Mouse (Mus musculus) liver, adult 2 months (tissue): Measurements from ENCODE around the gene Pax5. TPM values are rescaled to one million over a fixed set of nuclear protein-coding genes. Genes with fewer than 3 reads are reported as not detected.

Experiments
- DNase-seq: peaks from one replicate; pipeline ENCODE4 v3.0.0-alpha.2; 2011; ENCODE audit warnings: low read depth, low spot score; ENCODE audit errors: extremely low read depth
- H3K27ac ChIP-seq: fragments of 200-500 bp; replicated peaks from 2 replicates; pipeline ENCODE4 v1.5.1; 2012; ENCODE audit warnings: low read depth, mild to moderate bottlenecking, control low read depth, inconsistent platforms, low read length; ENCODE audit not compliant: insufficient read depth
- H3K27me3 ChIP-seq: fragments of 200-500 bp; 2 replicates; pipeline ENCODE4 v1.6.1; 2012; ENCODE audit warnings: mild to moderate bottlenecking, moderate library complexity, low read length, inconsistent platforms; ENCODE audit not compliant: control insufficient read depth, insufficient read depth
- H3K36me3 ChIP-seq: fragments of 200-500 bp; 2 replicates; pipeline ENCODE4 v1.6.1; 2012; ENCODE audit warnings: low read length, inconsistent platforms; ENCODE audit not compliant: control insufficient read depth, insufficient read depth
- H3K4me1 ChIP-seq: fragments of 200-500 bp; 2 replicates; pipeline ENCODE4 v1.6.1; 2011; ENCODE audit warnings: low read length; ENCODE audit not compliant: control insufficient read depth, insufficient read depth
- H3K4me3 ChIP-seq: fragments of 200-500 bp; 2 replicates; pipeline ENCODE4 v1.5.1; 2011; ENCODE audit warnings: low read depth, mild to moderate bottlenecking, control low read depth, low read length, moderate library complexity; ENCODE audit not compliant: insufficient read depth
- H3K79me2 ChIP-seq: fragments of 200-500 bp; 2 replicates; pipeline ENCODE4 v1.6.1; 2012; ENCODE audit warnings: inconsistent platforms, mild to moderate bottlenecking, low read length, moderate library complexity; ENCODE audit not compliant: control insufficient read depth, insufficient read depth
- H3K9ac ChIP-seq: fragments of 200-500 bp; 2 replicates; pipeline ENCODE4 v1.6.1; 2012; ENCODE audit warnings: low read depth, mild to moderate bottlenecking, control low read depth, inconsistent platforms, low read length
- CTCF ChIP-seq: fragments of 200-500 bp; IDR thresholded peaks from 2 replicates; pipeline ENCODE4 v1.5.1; 2011; ENCODE audit warnings: low read depth, low read length, control low read depth
- POLR2A ChIP-seq: fragments of 200-500 bp; IDR thresholded peaks from 2 replicates; pipeline ENCODE4 v1.6.1; 2011; ENCODE audit warnings: low read length, control low read depth; ENCODE audit not compliant: insufficient read depth; ENCODE audit errors: extremely low read depth
- WGBS: fragments of 180-500 bp; shearing (Covaris S2); methylation state at CpG from one replicate; pipeline ENCODE4 v1.1.7; 2018; 5-methylcytosine and 5-hydroxymethylcytosine counted together
- polyA plus RNA-seq: library from polyadenylated mRNA; depleted of rRNA; stranded (reverse); fragments of >200 nt; gene quantifications from 2 replicates; pipeline ENCODE4 v1.2.3, GENCODE M21; 2012
- total RNA-seq: library from RNA; depleted of rRNA; stranded (reverse); fragments of >200 nt; gene quantifications from 2 replicates; pipeline ENCODE4 v1.2.3, GENCODE M21; 2014

The Pax5 gene
- total and polyA plus RNA-seq, 2 experiments = 0.18 to 1.4 TPM

- Histone ChIP-seq H3K4me1 (no peaks in the 10 kb centered on the region), H3K9ac (no peak overlapping the region), H3K4me3 (no peak overlapping the region), H3K36me3 (no peaks in the 10 kb centered on the region), H3K27ac (no peak overlapping the region), H3K27me3 (no peaks in the 10 kb centered on the region), H3K79me2 (no peaks in the 10 kb centered on the region)
- 84% methylated on average over 2 of the region's 2 CpGs for whole genome bisulfite sequencing
- no peak for TF ChIP-seq POLR2A
- no peak for TF ChIP-seq CTCF
- DNase-seq = no peak
Observed at GRCm38 (mm10) chr4:44593091-44593490, 117.2 kb downstream of the Pax5 start.

DNA sequence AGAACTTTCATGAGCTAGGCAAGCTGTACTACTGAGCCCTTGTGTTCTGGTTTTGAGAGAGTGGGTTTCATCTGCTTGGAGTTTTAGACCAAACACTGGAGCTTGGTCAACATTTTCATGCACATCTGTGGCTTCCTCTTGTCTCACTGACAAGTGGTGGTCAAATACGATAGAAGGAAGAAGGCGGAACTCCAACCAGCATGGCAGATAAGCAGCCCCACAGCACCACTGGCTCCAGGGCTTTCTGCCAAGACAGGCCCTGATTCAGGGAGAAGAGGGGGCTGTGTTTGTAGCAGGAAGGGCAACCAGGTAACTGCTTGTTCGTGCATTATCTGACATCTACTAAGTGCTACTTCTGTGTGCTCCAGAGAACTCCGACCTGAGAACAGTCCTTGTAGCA lies 127.6 kb downstream of the Pax5 start:
- Histone ChIP-seq H3K79me2 (no peaks in the 10 kb centered on the region), H3K4me1 (no peaks in the 10 kb centered on the region), H3K36me3 (no peaks in the 10 kb centered on the region), H3K27me3 (0 out of 2 replicates have a peak, but pooled peaks cover 2% of the 10 kb centered on the region), H3K4me3 (no peak overlapping the region), H3K9ac (no peak overlapping the region), H3K27ac (no peak overlapping the region)
- DNase-seq = no peak
- TF ChIP-seq CTCF (no peak), POLR2A (no peak)
- WGBS = 79% methylated on average over 4 of the region's 4 CpGs

DNA sequence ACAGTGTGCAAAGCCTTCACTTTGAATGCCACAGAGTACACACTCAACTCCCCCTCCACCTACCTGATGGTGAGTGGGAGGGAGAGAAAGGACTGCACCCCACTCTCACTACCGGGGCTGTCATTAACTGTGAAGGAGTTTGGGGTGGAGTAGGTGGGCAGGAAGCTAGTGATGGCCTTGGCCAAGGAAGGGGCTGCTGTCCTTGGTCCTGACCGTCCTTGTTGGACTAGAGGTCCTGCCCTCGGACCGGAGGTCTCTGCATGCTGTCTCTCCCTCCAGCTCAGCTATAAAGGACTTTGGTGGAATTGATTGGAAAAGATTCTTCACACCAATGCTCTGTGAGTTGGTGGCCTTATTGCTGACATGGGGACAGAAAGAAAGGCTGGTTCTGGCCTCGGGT lies 131.7 kb downstream of the Pax5 start:
- no peak overlapping the region for H3K4me3 ChIP-seq
- H3K27ac ChIP-seq = no peak overlapping the region
- no peaks in the 10 kb centered on the region for H3K4me1 ChIP-seq
- TF ChIP-seq POLR2A (no peak), CTCF (no peak)
- WGBS = 50% methylated on average over 5 of the region's 5 CpGs
- H3K36me3 ChIP-seq = no peaks in the 10 kb centered on the region
- H3K27me3 ChIP-seq = no peaks in the 10 kb centered on the region
- H3K79me2 ChIP-seq = no peaks in the 10 kb centered on the region
- DNase-seq = no peak
- no peak overlapping the region for H3K9ac ChIP-seq

- DNase-seq = peak; percentile 14
- Histone ChIP-seq H3K9ac (no peak overlapping the region), H3K4me1 (no peaks in the 10 kb centered on the region), H3K4me3 (no peak overlapping the region), H3K27me3 (no peaks in the 10 kb centered on the region), H3K79me2 (no peaks in the 10 kb centered on the region), H3K27ac (no peak overlapping the region), H3K36me3 (no peaks in the 10 kb centered on the region)
- WGBS = 40% methylated on average over 5 of the region's 5 CpGs
- no peak for TF ChIP-seq POLR2A
- peak; percentile 86 for TF ChIP-seq CTCF
Observed at GRCm38 (mm10) chr4:44577293-44577692, 133.0 kb downstream of the Pax5 start.

- H3K9ac ChIP-seq = no peak overlapping the region
- no peak for DNase-seq
- no peaks in the 10 kb centered on the region for H3K36me3 ChIP-seq
- no peak for TF ChIP-seq POLR2A
- H3K4me3 ChIP-seq = no peak overlapping the region
- H3K27me3 ChIP-seq = no peaks in the 10 kb centered on the region
- H3K79me2 ChIP-seq = no peaks in the 10 kb centered on the region
- no peaks in the 10 kb centered on the region for H3K4me1 ChIP-seq
- no peak overlapping the region for H3K27ac ChIP-seq
- 51% methylated on average over 5 of the region's 5 CpGs for WGBS
Observed at GRCm38 (mm10) chr4:44576786-44577185, 133.5 kb downstream of the Pax5 start.

DNA sequence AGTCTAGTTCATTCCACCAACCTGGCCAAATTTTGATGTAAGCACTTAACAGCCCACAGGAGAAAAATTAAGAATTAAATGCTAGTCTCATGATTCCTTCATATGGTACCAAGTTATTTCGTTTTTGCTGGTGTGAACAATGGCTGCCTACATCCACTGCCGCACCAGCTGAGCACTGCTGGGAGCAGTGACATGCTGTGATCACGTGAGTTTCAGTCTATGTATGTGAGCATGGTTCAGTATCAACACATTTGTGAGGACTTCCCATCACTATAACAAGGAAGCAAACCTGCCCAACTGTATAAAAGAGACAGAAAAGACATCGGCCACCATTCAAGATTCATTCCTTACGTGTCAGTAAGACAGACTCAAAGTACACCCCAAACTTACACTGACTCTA lies 137.3 kb downstream of the Pax5 start:
- no peak overlapping the region for H3K9ac ChIP-seq
- no peak for DNase-seq
- no peaks in the 10 kb centered on the region for H3K36me3 ChIP-seq
- 79% methylated on average over 5 of the region's 5 CpGs for WGBS
- H3K27ac ChIP-seq = no peak overlapping the region
- no peaks in the 10 kb centered on the region for H3K27me3 ChIP-seq
- TF ChIP-seq CTCF (no peak), POLR2A (no peak)
- H3K4me1 ChIP-seq = no peaks in the 10 kb centered on the region
- no peaks in the 10 kb centered on the region for H3K79me2 ChIP-seq
- no peak overlapping the region for H3K4me3 ChIP-seq
